Mouse (Mus musculus) CH12.LX (cell line): ENCODE results near the gene Pik3c2g.

Source experiments
- BHLHE40 ChIP-seq: IDR thresholded peaks from 2 replicates; pipeline ENCODE4 v1.6.1; 2011; ENCODE audit warnings: mild to moderate bottlenecking, low read depth, low read length, improper control_type of control experiment
- CHD2 ChIP-seq: IDR thresholded peaks from 2 replicates; pipeline ENCODE4 v1.6.1; 2011; ENCODE audit warnings: low read length, improper control_type of control experiment
- CTCF ChIP-seq, 2 experiments: IDR thresholded peaks in 1 of 2; conservative IDR thresholded peaks in 1 of 2; 2 replicates each; pipeline ENCODE4 v1.5.1; 2011 to 2012; ENCODE audit warnings: low read depth in 2 of 2, low read length in 2 of 2, improper control_type of control experiment in 1 of 2, inconsistent platforms in 1 of 2, mild to moderate bottlenecking in 1 of 2, moderate library complexity in 1 of 2
- ETS1 ChIP-seq: conservative IDR thresholded peaks from 2 replicates; pipeline ENCODE4 v1.6.1; 2012; ENCODE audit warnings: low read depth, mild to moderate bottlenecking, inconsistent platforms, low read length, improper control_type of control experiment, moderate library complexity
- MAFK ChIP-seq: IDR thresholded peaks from 2 replicates; pipeline ENCODE4 v1.6.1; 2011; ENCODE audit warnings: low read length, improper control_type of control experiment; ENCODE audit not compliant: insufficient replicate concordance
- POLR2A ChIP-seq: IDR thresholded peaks from 2 replicates; pipeline ENCODE4 v1.6.1; 2011; ENCODE audit warnings: low read depth, mild to moderate bottlenecking, improper control_type of control experiment, low read length
- POLR2AphosphoS2 ChIP-seq: IDR thresholded peaks from 2 replicates; pipeline ENCODE4 v1.6.1; 2011; ENCODE audit warnings: low read depth, low read length, improper control_type of control experiment
- SIN3A ChIP-seq: IDR thresholded peaks from 2 replicates; pipeline ENCODE4 v1.6.1; 2012; ENCODE audit warnings: low read length, improper control_type of control experiment, inconsistent platforms
- TCF12 ChIP-seq: IDR thresholded peaks from 2 replicates; pipeline ENCODE4 v1.6.1; 2014; ENCODE audit warnings: low read depth, mild to moderate bottlenecking, inconsistent platforms, low read length, improper control_type of control experiment

DNA sequence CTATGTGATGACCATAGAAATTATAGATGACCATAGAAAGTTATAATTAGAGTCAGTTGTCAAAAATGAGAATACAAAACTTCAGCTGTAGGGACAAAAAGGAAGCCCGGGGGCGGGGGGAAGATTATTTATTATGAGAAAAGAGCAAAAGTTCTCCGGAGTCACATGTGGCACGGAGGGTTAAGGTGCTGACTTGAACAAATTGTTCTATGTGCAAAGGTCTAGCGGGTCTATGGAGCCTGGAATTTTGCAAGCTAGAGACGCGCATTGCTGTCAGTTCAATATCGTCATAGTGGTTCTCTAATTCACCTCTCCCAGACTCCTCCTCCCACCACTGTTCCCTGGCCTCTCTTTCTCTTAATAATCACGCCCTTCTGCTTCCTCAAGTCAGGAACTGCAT is 2.8 kb downstream of the Pik3c2g start:
- TF ChIP-seq ETS1 (no peak), POLR2AphosphoS2 (no peak), POLR2A (no peak), CTCF (conservative IDR thresholded peaks at IDR 0.05 in 1 of 2, IDR thresholded peaks at IDR 0.05 in 1 of 2; ENCODE audit: low read depth in 2 of 2, low read length in 2 of 2) (no peak), CHD2 (no peak), SIN3A (no peak), TCF12 (no peak), MAFK (no peak), BHLHE40 (no peak)
